Mouse (Mus musculus) liver, embryonic 14.5 days (tissue): Measurements from ENCODE around the gene Crls1.

ENCODE experiments used
- CTCF ChIP-seq: IDR thresholded peaks from 2 replicates; pipeline ENCODE4 v1.5.1; 2016; ENCODE audit warnings: antibody characterized with exemption, low read depth, control low read depth
- EP300 ChIP-seq: IDR thresholded peaks from 2 replicates; pipeline ENCODE4 v1.6.1; 2016; ENCODE audit warnings: antibody characterized with exemption, low read depth

DNA sequence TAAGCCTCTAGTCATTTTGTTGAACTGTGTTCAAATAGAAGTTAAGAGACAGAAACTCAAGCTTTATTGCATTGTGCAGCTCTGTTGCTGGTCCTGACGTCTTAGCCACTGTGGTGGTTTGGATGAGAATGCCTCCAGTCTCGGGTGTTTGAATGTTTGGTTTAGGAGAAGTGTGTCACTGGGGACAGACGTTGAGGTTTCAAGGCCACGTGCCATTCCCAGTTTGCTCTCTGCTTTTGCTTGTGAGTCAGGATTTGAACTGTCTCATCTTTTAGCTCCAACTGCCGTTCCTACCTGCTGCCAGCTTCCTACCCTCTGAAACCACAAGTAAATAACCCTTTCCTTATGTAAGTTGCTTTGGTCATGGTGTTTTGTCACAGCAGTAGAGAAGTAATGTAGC is 21.1 kb downstream of the Crls1 start:
- TF ChIP-seq CTCF, result no peak
- TF ChIP-seq EP300, result no peak
